Mouse (Mus musculus): ENCODE data around the gene Olfr699.
"Not testable (repeated sequence)": the region's sequence is repeated elsewhere in the genome, so short reads cannot be mapped to it uniquely, and the experiment has no call there.

Gene Olfr699

DNA sequence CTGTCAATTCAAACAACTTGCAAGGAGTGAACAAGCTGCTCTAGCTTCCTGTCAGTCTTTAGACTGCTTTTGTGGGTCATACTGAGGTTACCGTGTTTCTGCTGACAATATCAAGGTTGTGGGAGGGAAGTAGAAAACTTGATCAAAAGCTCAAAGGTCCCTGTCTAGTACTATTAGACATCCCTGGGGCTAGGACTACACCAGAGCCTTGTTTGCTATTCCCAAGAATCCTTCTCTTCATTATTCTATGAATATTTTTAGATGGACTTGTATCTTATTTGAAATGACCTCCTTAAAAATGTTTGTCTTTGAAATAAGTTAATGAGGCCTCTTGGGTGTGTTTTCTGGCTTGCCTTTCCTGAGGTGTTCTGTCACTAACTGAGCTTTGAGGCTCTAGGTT, at the start of gene Olfr699:
TSS of gene Olfr699 (minus strand) at position 101 of the 400 bp plus-strand sequence.
- DNase-seq (ENCODE audit: low spot score in 2 of 2): no peak

DNA sequence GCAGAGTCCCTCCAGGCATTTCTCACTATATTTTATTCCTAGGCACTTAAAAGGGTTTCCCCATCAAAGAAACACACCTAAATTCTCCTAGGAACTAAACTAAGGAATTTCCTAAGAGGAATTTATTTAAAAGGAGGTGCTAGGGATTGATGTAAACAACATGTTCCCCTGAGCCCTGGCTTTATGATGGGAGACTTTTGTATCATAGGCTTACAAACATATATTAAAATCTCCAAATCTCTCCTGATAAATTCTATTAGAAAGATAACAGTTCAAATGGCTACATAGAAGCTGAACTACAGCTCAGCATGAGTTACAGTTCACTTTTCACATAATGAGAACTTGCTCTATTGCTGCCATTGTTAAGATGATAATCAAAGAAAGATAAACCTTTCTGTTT, 40.8 kb upstream of the Olfr699 start, which contains the start of gene Olfr702:
TSS of gene Olfr702 (minus strand) at position 101 of the 400 bp plus-strand sequence.
- DNase-seq (ENCODE audit: low spot score in 2 of 2): no peak

- DNase-seq (ENCODE audit: low spot score in 2 of 2): no peak
Observed at GRCm38 (mm10) chr7:106818414-106818813, 25.4 kb upstream of the Olfr699 start.

GRCm38 (mm10) chr7:106815775-106816174, 22.8 kb upstream of the Olfr699 start:
- no peak for DNase-seq (ENCODE audit: low spot score in 2 of 2)

- no peak for DNase-seq (ENCODE audit: low spot score in 2 of 2)
Observed at GRCm38 (mm10) chr7:106813829-106814228, 20.8 kb upstream of the Olfr699 start, which contains the start of gene Olfr701. Gene Olfr701, plus strand, starts transcription at chr7:106814129.

DNA sequence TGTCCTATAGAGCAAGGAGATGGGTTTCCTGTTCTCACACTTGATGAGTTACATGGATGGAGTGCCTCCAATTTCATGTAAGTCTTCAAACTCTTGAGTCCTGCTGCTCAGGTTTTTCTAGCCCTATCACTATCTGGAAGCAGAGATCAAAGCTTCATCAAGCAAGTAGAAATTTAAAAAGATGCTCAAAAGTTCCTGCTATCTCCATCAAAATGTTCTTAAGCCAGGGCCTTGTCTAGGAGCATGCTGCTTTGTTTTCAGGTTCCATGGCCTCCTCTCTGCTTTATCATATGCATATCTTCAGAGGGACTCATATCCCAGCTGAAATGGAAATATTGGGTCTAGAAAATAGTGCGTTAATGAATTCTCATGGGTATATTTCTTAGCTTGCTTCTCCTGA, 15.7 kb upstream of the Olfr699 start, which contains the start of gene Olfr700:
TSS of gene Olfr700 (minus strand) at position 101 of the 400 bp plus-strand sequence.
- no peak for DNase-seq (ENCODE audit: low spot score in 2 of 2)

DNA sequence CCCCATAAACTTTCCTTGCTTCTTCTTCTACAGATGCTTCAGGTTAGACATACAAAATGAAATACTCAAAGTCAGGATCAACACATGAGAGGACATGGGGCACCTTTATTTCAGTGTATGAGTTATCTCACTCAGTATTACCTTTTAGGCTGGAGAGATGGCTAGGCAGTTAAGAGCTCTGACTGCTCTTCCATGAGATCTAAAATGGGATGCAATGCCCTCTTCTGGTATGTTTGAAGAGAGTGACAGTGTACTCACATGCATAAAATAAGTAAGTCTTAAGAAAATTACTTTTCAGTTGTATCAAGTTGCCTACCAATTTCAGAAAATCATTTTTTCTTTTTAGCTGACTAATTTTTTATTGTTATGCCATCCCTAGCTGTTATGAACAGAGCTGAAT, 4.7 kb downstream of the Olfr699 start:
- DNase-seq (ENCODE audit: low spot score in 2 of 2): no peak

- not testable (repeated sequence) for DNase-seq (ENCODE audit: low spot score in 2 of 2)
Observed at GRCm38 (mm10) chr7:106761008-106761407, 32.0 kb downstream of the Olfr699 start.

DNA sequence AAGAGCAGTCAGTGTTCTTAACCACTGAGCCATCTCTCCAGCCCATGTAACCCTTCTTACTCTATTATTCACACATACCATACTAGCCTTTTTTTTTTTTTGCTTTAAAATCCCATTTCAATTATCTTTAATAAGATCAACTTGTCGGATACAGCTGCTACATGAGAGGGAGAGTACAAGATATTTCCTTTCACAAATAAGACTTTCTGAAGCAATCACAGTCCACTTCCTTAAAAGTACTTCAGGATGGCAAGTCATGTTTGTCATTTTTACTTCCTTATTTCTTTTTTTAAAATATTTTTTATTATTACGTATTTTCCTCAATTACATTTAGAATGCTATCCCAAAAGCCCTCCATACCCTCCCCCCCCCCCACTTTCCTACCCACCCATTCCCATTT, 34.2 kb downstream of the Olfr699 start:
- DNase-seq (ENCODE audit: low spot score in 2 of 2): no peak

DNA sequence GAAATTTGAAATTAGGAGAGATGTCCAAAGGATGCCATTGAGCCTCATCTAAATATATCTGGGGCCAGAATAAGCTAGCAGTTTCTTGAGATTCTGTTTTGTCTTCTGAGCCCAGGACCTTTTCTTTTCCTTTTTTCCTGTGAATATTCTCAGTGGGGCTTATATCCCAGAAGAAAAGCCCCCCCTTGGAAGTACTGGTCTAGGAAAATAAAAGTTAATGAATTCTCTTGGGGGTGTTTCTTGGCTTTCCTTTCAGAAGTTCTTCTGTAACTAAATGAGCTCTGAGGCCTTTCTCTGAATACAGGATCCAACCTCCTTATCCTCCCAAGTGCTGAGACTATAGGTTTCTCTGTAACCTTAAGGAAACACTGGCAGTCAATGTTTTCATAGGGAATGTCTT, 37.7 kb downstream of the Olfr699 start, which contains the start of gene Olfr698:
TSS of gene Olfr698 (minus strand) at position 101 of the 400 bp plus-strand sequence.
- DNase-seq (ENCODE audit: low spot score in 2 of 2): no peak

- DNase-seq (ENCODE audit: low spot score in 2 of 2): no peak
Observed at GRCm38 (mm10) chr7:106745811-106746210, 47.2 kb downstream of the Olfr699 start.

DNA sequence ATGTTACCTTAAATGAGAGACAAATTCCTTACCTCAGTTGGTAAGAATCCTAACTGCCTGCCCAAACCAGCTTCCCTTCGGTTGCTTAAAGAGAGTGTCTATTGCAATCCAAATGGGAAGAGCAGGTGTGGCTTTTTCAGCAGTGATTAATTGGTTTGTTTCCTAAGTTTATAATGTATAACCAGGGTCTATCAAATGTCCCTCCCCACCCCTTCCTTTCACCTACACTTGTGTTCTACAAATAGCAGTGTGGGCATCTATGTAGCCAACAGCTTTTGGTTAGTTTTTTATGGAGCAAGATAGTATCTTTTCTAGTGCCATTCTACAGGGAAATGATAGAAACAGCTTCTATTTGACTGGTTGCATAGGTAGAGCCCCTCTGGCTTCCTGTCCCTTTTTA, 50.7 kb downstream of the Olfr699 start, which contains the start of gene Olfr697:
TSS of gene Olfr697 (minus strand) at position 101 of the 400 bp plus-strand sequence.
- no peak for DNase-seq (ENCODE audit: low spot score in 2 of 2)
